8 mouse cellular contexts compared by ENCODE assay signal in the genomic region with DNA sequence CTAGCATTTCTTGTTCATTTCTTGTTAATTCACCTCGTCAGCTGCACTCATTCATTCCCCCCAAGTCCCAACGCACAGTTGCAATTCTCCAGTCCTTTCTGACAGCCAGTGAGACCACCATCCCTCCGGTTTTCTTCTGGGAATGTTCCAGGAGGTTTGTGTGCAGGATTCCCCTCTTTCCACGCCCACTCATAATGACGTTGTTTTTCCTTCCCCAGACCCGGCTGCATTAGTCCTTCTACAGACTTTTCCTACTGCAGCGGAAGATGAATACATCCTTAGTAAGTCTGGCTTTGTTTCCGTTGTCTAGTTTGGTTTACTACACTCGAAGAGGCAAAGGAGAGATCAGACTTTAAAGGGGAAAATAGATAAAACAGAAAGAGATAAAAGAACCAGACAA. TPM values are rescaled to one million over a fixed set of nuclear protein-coding genes. Genes with fewer than 3 reads are reported as not detected.
A peak's percentile ranks its signal among the peaks of the same experiment; 100 is the strongest.
DNase-seq lines count a peak whose midpoint lies in the region; ATAC-seq and TF ChIP-seq lines count a peak whose summit lies in the region.

No protein-coding gene starts in this region.

- peak overlapping the region; percentile 92; the same call in 1 of the 2 replicates for H3K9ac ChIP-seq in kidney, postnatal 0 days (ENCODE audit: low read depth, low read length)
- peak overlapping the region; percentile 97; the same call in 1 of the 2 replicates for H3K9ac ChIP-seq in embryonic facial prominence, embryonic 11.5 days (replicated peaks; ENCODE audit: low read length)
- peak overlapping the region; percentile 89 for H3K9ac ChIP-seq in intestine, embryonic 14.5 days (ENCODE audit: low read length)
- H3K9ac ChIP-seq in midbrain, postnatal 0 days (replicated peaks; ENCODE audit: low read length, poor library complexity, severe bottlenecking): peak overlapping the region; percentile 98

- no peak for ATAC-seq in kidney, postnatal 0 days (replicated peaks; ENCODE audit: low FRiP score, low read depth)
- ATAC-seq in embryonic facial prominence, embryonic 11.5 days (replicated peaks; ENCODE audit: insufficient number of reproducible peaks, low FRiP score, low TSS enrichment, low read depth): no peak
- no peak for ATAC-seq in intestine, embryonic 14.5 days (replicated peaks; ENCODE audit: low FRiP score, low TSS enrichment, low read depth)
- no peak for ATAC-seq in midbrain, postnatal 0 days (ENCODE audit: low FRiP score)

- peak; percentile 54 for DNase-seq in kidney, postnatal 0 days (ENCODE audit: low spot score)
- DNase-seq in kidney, adult 9 months: no peak
- DNase-seq in embryonic facial prominence, embryonic 11.5 days (ENCODE audit: low spot score): no peak
- no peak for DNase-seq in intestine, embryonic 14.5 days (ENCODE audit: low spot score)
- no peak for DNase-seq in midbrain, postnatal 0 days (ENCODE audit: low spot score)
- no peak for DNase-seq in thymus, postnatal 0 days (ENCODE audit: low spot score)
- no peak for DNase-seq in left cerebral cortex, adult 8-10 months (ENCODE audit: low spot score in 2 of 2)
- DNase-seq in cerebellum, postnatal 4 days (ENCODE audit: low spot score in 2 of 2): no peak

- H3K27me3 ChIP-seq in kidney, postnatal 0 days (ENCODE audit: insufficient read depth, low read length): no peaks in the 10 kb centered on the region
- H3K27me3 ChIP-seq in embryonic facial prominence, embryonic 11.5 days (ENCODE audit: control insufficient read depth, insufficient read depth, low read length): no peaks in the 10 kb centered on the region
- no peaks in the 10 kb centered on the region for H3K27me3 ChIP-seq in intestine, embryonic 14.5 days (replicated peaks; ENCODE audit: control insufficient read depth, insufficient read depth, low read length)
- H3K27me3 ChIP-seq in midbrain, postnatal 0 days (ENCODE audit: insufficient read depth, low read length): no peaks in the 10 kb centered on the region

- peaks cover 9% of the 10 kb centered on the region; the same call in 1 of the 2 replicates for H3K4me1 ChIP-seq in kidney, postnatal 0 days (replicated peaks; ENCODE audit: insufficient read depth, low read length)
- peaks cover 3% of the 10 kb centered on the region; the same call in 1 of the 2 replicates for H3K4me1 ChIP-seq in embryonic facial prominence, embryonic 11.5 days (ENCODE audit: control insufficient read depth, insufficient read depth, low read length)
- peaks cover 12% of the 10 kb centered on the region for H3K4me1 ChIP-seq in intestine, embryonic 14.5 days (replicated peaks; ENCODE audit: control insufficient read depth, insufficient read depth, low read length)
- H3K4me1 ChIP-seq in midbrain, postnatal 0 days (ENCODE audit: insufficient read depth, low read length): peaks cover 11% of the 10 kb centered on the region

- TF ChIP-seq CTCF in kidney, postnatal 0 days (IDR thresholded peaks at IDR 0.05; ENCODE audit: low read depth): no peak
- no peak for TF ChIP-seq CTCF in midbrain, postnatal 0 days (IDR thresholded peaks at IDR 0.05)

- peaks cover 17% of the 10 kb centered on the region; the same call in 1 of the 2 replicates for H3K36me3 ChIP-seq in kidney, postnatal 0 days (ENCODE audit: insufficient read depth, low read length)
- H3K36me3 ChIP-seq in embryonic facial prominence, embryonic 11.5 days (replicated peaks; ENCODE audit: control insufficient read depth, insufficient read depth, low read depth, low read length): peaks cover 4% of the 10 kb centered on the region
- peaks cover 40% of the 10 kb centered on the region for H3K36me3 ChIP-seq in intestine, embryonic 14.5 days (ENCODE audit: control insufficient read depth, insufficient read depth, low read length)
- H3K36me3 ChIP-seq in midbrain, postnatal 0 days (ENCODE audit: insufficient read depth, low read length): peaks cover 28% of the 10 kb centered on the region

- 35% methylated on average over 9 of the region's 9 CpGs for WGBS in kidney, postnatal 0 days
- 42% methylated on average over 9 of the region's 9 CpGs for WGBS in embryonic facial prominence, embryonic 11.5 days
- 40% methylated on average over 9 of the region's 9 CpGs for WGBS in intestine, embryonic 14.5 days
- WGBS in midbrain, postnatal 0 days: 49% methylated on average over 9 of the region's 9 CpGs

- H3K4me3 ChIP-seq in kidney, postnatal 0 days (replicated peaks; ENCODE audit: low read depth, low read length): peak overlapping the region; percentile 93
- peak overlapping the region; percentile 85 for H3K4me3 ChIP-seq in embryonic facial prominence, embryonic 11.5 days (ENCODE audit: low read depth, low read length)
- H3K4me3 ChIP-seq in intestine, embryonic 14.5 days (ENCODE audit: low read depth, low read length): peak overlapping the region; percentile 88
- peak overlapping the region; percentile 95 for H3K4me3 ChIP-seq in midbrain, postnatal 0 days (ENCODE audit: low read depth, low read length)

- H3K27ac ChIP-seq in kidney, postnatal 0 days: no peak overlapping the region
- no peak overlapping the region for H3K27ac ChIP-seq in embryonic facial prominence, embryonic 11.5 days (replicated peaks; ENCODE audit: low read depth, low read length)
- H3K27ac ChIP-seq in intestine, embryonic 14.5 days (ENCODE audit: low read depth): no peak overlapping the region
- H3K27ac ChIP-seq in midbrain, postnatal 0 days (ENCODE audit: low read depth, low read length): no peak overlapping the region

- no peaks in the 10 kb centered on the region for H3K9me3 ChIP-seq in kidney, postnatal 0 days (replicated peaks; ENCODE audit: low read length)
- no peaks in the 10 kb centered on the region for H3K9me3 ChIP-seq in embryonic facial prominence, embryonic 11.5 days (replicated peaks; ENCODE audit: control insufficient read depth, low read length)
- no peaks in the 10 kb centered on the region for H3K9me3 ChIP-seq in intestine, embryonic 14.5 days (ENCODE audit: control insufficient read depth, low read length)
- H3K9me3 ChIP-seq in midbrain, postnatal 0 days (ENCODE audit: low read length): no peaks in the 10 kb centered on the region

- peak overlapping the region; percentile 88 for H3K4me2 ChIP-seq in kidney, postnatal 0 days (ENCODE audit: low read length)
- H3K4me2 ChIP-seq in embryonic facial prominence, embryonic 11.5 days (ENCODE audit: low read depth, low read length): peak overlapping the region; percentile 78
- H3K4me2 ChIP-seq in intestine, embryonic 14.5 days (ENCODE audit: low read length): peak overlapping the region; percentile 78
- H3K4me2 ChIP-seq in midbrain, postnatal 0 days (ENCODE audit: low read depth, low read length, poor library complexity, severe bottlenecking): peak overlapping the region; percentile 82

RNA-seq across cellular contexts. Expression of gene Zfp12, which starts 1.1 kb away (rescaled TPM):
- 9.9 TPM in 2 replicates for polyA plus RNA-seq in kidney, postnatal 0 days (2015; fragmentation: Nextera tagmentation; extraction: Ambion mirVana)
- 20.6 and 21.4 TPM in 2 replicates for polyA plus RNA-seq in embryonic facial prominence, embryonic 11.5 days (2014; fragmentation: Nextera tagmentation; extraction: Ambion mirVana)
- 14.0 and 16.6 TPM in 2 replicates for polyA plus RNA-seq in intestine, embryonic 14.5 days (2014; fragmentation: Nextera tagmentation; extraction: Ambion mirVana)
- total RNA-seq in midbrain, postnatal 0 days (2014; rRNA removed): 31.1 and 36.1 TPM in 2 replicates
- 10.7 and 11.8 TPM in 2 replicates for polyA plus RNA-seq in midbrain, postnatal 0 days (2015; fragmentation: Nextera tagmentation; extraction: Ambion mirVana)
- polyA plus RNA-seq in thymus, postnatal 0 days (2015; fragmentation: Nextera tagmentation; extraction: Ambion mirVana): 7.9 and 8.1 TPM in 2 replicates
- 10 to 100 TPM; 26.9 to 31.8 (median 31.4) TPM for total RNA-seq in left cerebral cortex, adult 8-10 months (2022)

RNA-seq across cellular contexts. Expression of gene Spdye4a, which starts 9.3 kb away (rescaled TPM):
- polyA plus RNA-seq in kidney, postnatal 0 days (2015; fragmentation: Nextera tagmentation; extraction: Ambion mirVana): not detected in 2 replicates
- polyA plus RNA-seq in embryonic facial prominence, embryonic 11.5 days (2014; fragmentation: Nextera tagmentation; extraction: Ambion mirVana): not detected in 2 replicates
- polyA plus RNA-seq in intestine, embryonic 14.5 days (2014; fragmentation: Nextera tagmentation; extraction: Ambion mirVana): not detected in 2 replicates
- not detected in 2 replicates for total RNA-seq in midbrain, postnatal 0 days (2014; rRNA removed)
- 0.09 TPM in 1 of 2 replicates, not detected in the other for polyA plus RNA-seq in midbrain, postnatal 0 days (2015; fragmentation: Nextera tagmentation; extraction: Ambion mirVana)
- polyA plus RNA-seq in thymus, postnatal 0 days (2015; fragmentation: Nextera tagmentation; extraction: Ambion mirVana): not detected in 2 replicates
- not detected for total RNA-seq in left cerebral cortex, adult 8-10 months (2022)

RNA-seq across cellular contexts. Expression of gene Zfp316, which starts 33.8 kb away (rescaled TPM):
- polyA plus RNA-seq in kidney, postnatal 0 days (2015; fragmentation: Nextera tagmentation; extraction: Ambion mirVana): 3.1 and 3.4 TPM in 2 replicates
- polyA plus RNA-seq in embryonic facial prominence, embryonic 11.5 days (2014; fragmentation: Nextera tagmentation; extraction: Ambion mirVana): 2.1 and 2.2 TPM in 2 replicates
- polyA plus RNA-seq in intestine, embryonic 14.5 days (2014; fragmentation: Nextera tagmentation; extraction: Ambion mirVana): 1.2 and 2.0 TPM in 2 replicates
- 32.1 and 36.0 TPM in 2 replicates for total RNA-seq in midbrain, postnatal 0 days (2014; rRNA removed)
- polyA plus RNA-seq in midbrain, postnatal 0 days (2015; fragmentation: Nextera tagmentation; extraction: Ambion mirVana): 6.2 and 6.8 TPM in 2 replicates
- polyA plus RNA-seq in thymus, postnatal 0 days (2015; fragmentation: Nextera tagmentation; extraction: Ambion mirVana): 0.75 and 0.78 TPM in 2 replicates
- total RNA-seq in left cerebral cortex, adult 8-10 months (2022): 10 to 100 TPM; 24.1 to 26.8 (median 24.5) TPM

RNA-seq across cellular contexts. Expression of gene Spdye4b, which starts 55.2 kb away (rescaled TPM):
- polyA plus RNA-seq in kidney, postnatal 0 days (2015; fragmentation: Nextera tagmentation; extraction: Ambion mirVana): not detected in 2 replicates
- not detected in 2 replicates for polyA plus RNA-seq in embryonic facial prominence, embryonic 11.5 days (2014; fragmentation: Nextera tagmentation; extraction: Ambion mirVana)
- not detected in 2 replicates for polyA plus RNA-seq in intestine, embryonic 14.5 days (2014; fragmentation: Nextera tagmentation; extraction: Ambion mirVana)
- not detected in 2 replicates for total RNA-seq in midbrain, postnatal 0 days (2014; rRNA removed)
- not detected in 2 replicates for polyA plus RNA-seq in midbrain, postnatal 0 days (2015; fragmentation: Nextera tagmentation; extraction: Ambion mirVana)
- 0.08 TPM in 1 of 2 replicates, not detected in the other for polyA plus RNA-seq in thymus, postnatal 0 days (2015; fragmentation: Nextera tagmentation; extraction: Ambion mirVana)
- total RNA-seq in left cerebral cortex, adult 8-10 months (2022): not detected

RNA-seq across cellular contexts. Expression of gene Rbak, which starts 55.5 kb away (rescaled TPM):
- polyA plus RNA-seq in kidney, postnatal 0 days (2015; fragmentation: Nextera tagmentation; extraction: Ambion mirVana): 6.6 and 7.8 TPM in 2 replicates
- 9.7 and 12.0 TPM in 2 replicates for polyA plus RNA-seq in embryonic facial prominence, embryonic 11.5 days (2014; fragmentation: Nextera tagmentation; extraction: Ambion mirVana)
- polyA plus RNA-seq in intestine, embryonic 14.5 days (2014; fragmentation: Nextera tagmentation; extraction: Ambion mirVana): 9.6 and 11.6 TPM in 2 replicates
- 15.2 and 22.7 TPM in 2 replicates for total RNA-seq in midbrain, postnatal 0 days (2014; rRNA removed)
- polyA plus RNA-seq in midbrain, postnatal 0 days (2015; fragmentation: Nextera tagmentation; extraction: Ambion mirVana): 9.1 and 9.2 TPM in 2 replicates
- polyA plus RNA-seq in thymus, postnatal 0 days (2015; fragmentation: Nextera tagmentation; extraction: Ambion mirVana): 8.2 and 9.1 TPM in 2 replicates
- total RNA-seq in left cerebral cortex, adult 8-10 months (2022): 10 to 100 TPM; 12.0 to 15.0 (median 13.5) TPM
